Mouse (Mus musculus) small intestine, adult 2 months (tissue): ENCODE data around the gene Xkr7. TPM values are rescaled to one million over a fixed set of nuclear protein-coding genes. Genes with fewer than 3 reads are reported as not detected.

Experiments used
- H3K27ac ChIP-seq: fragments of 200-500 bp; 2 replicates; pipeline ENCODE4 v1.5.1; 2012; ENCODE audit warnings: low read depth, low read length, control low read depth, inconsistent platforms; ENCODE audit not compliant: insufficient read depth
- H3K27me3 ChIP-seq: fragments of 200-500 bp; 2 replicates; pipeline ENCODE4 v1.6.1; 2012; ENCODE audit warnings: mild to moderate bottlenecking, moderate library complexity, low read length, inconsistent platforms; ENCODE audit not compliant: control insufficient read depth, insufficient read depth
- H3K36me3 ChIP-seq: fragments of 200-500 bp; 2 replicates; pipeline ENCODE4 v1.6.1; 2012; ENCODE audit warnings: mild to moderate bottlenecking, low read length, control low read depth, inconsistent platforms; ENCODE audit not compliant: control insufficient read depth, insufficient read depth
- H3K4me1 ChIP-seq: fragments of 200-500 bp; 2 replicates; pipeline ENCODE4 v1.6.1; 2012; ENCODE audit warnings: low read length, inconsistent platforms, mixed read lengths; ENCODE audit not compliant: control insufficient read depth, insufficient read depth, insufficient read length
- H3K4me3 ChIP-seq: fragments of 200-500 bp; 2 replicates; pipeline ENCODE4 v1.5.1; 2012; ENCODE audit warnings: low read depth, mild to moderate bottlenecking, control low read depth, inconsistent platforms, low read length, moderate library complexity
- CTCF ChIP-seq: fragments of 200-500 bp; IDR thresholded peaks from 2 replicates; pipeline ENCODE4 v1.5.1; 2012; ENCODE audit warnings: low read depth, mild to moderate bottlenecking, control low read depth, inconsistent platforms, low read length, moderate library complexity, mixed read lengths; ENCODE audit not compliant: insufficient replicate concordance, insufficient read length; ENCODE audit errors: extremely low read depth
- POLR2A ChIP-seq: fragments of 200-500 bp; IDR thresholded peaks from 2 replicates; pipeline ENCODE4 v1.6.1; 2012; ENCODE audit warnings: low read depth, mild to moderate bottlenecking, control low read depth, inconsistent platforms, low read length, moderate library complexity
- WGBS: fragments of 180-500 bp; shearing (Covaris S2); methylation state at CpG from one replicate; pipeline ENCODE4 v1.1.7; 2018; 5-methylcytosine and 5-hydroxymethylcytosine counted together
- polyA plus RNA-seq: library from polyadenylated mRNA; depleted of rRNA; stranded (reverse); fragments of >200 nt; gene quantifications from 2 replicates; pipeline ENCODE4 v1.2.3, GENCODE M21; 2012

Xkr7 gene
- polyA plus RNA-seq, 1 experiment = 0.09 TPM

DNA sequence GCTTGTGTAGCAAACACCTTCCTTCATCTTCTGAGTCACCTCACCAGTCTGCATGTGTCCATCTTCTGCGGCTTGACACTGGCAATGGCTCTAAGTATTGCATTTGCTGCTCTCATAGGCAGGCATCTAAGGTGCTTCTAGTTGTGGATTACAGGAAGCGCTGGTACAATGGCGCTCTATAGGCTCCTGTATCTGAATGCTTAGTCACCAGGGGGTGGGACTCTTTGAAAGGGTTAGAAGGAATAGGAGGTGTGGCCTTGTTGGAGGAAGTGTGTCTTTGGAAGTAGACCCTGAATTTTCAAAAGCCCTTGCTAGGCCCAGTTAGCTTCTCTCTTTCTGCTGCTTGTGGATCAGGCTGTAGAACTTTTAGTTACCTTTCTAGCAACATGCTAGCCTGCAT lies 10.5 kb upstream of the Xkr7 start:
- TF ChIP-seq POLR2A (no peak), CTCF (no peak)
- Histone ChIP-seq H3K4me1 (no peaks in the 10 kb centered on the region), H3K4me3 (no peak overlapping the region), H3K27me3 (no peaks in the 10 kb centered on the region), H3K27ac (no peak overlapping the region), H3K36me3 (no peaks in the 10 kb centered on the region)
- 75% methylated on average over 3 of the region's 3 CpGs for WGBS

DNA sequence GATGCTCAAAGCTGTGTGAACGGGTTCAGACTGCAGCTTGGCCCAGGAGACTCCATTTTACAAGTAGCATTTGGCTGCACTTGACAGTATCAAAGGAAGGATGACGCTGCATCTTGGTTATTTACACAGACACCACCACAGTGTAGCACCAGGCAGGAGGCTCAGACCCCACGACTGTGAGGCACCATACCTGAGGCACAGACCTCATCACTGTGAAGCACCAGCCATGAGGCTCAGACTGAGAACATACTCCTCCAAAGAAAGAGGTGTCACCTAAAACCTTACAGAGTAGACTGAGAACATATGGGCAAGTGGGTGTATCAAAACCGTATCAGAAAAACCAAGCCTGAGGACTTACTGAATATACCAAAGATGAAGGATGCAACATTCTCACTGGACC lies 8.8 kb upstream of the Xkr7 start:
- Histone ChIP-seq H3K27ac (no peak overlapping the region), H3K36me3 (no peaks in the 10 kb centered on the region), H3K27me3 (no peaks in the 10 kb centered on the region), H3K4me1 (no peaks in the 10 kb centered on the region), H3K4me3 (no peak overlapping the region)
- TF ChIP-seq CTCF (no peak), POLR2A (no peak)
- 48% methylated on average over 4 of the region's 4 CpGs for WGBS

DNA sequence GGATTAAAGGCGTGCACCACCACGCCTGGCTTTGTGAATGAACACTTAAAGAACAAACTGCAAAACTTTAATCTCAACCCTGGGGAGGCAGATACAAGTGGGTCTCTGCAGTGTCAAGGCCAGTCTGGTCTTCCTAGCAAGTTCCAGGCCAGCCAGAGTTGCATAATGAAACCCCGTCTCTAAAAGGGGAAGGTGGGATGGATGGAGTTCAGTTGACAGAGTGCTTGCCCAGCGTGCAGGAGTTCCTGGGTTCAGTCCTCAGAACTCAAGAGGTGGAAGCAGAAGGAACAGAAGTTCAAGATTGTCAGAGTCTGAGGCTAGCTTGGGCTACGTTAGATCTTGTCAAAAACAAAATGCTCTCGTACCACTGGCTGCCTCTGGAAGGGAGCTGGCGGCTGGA lies 5.6 kb upstream of the Xkr7 start:
- H3K27ac ChIP-seq = no peak overlapping the region
- H3K36me3 ChIP-seq = no peaks in the 10 kb centered on the region
- no peak overlapping the region for H3K4me3 ChIP-seq
- 71% methylated on average over 7 of the region's 7 CpGs for WGBS
- TF ChIP-seq CTCF = no peak
- no peak for TF ChIP-seq POLR2A
- H3K4me1 ChIP-seq = no peaks in the 10 kb centered on the region
- H3K27me3 ChIP-seq = no peaks in the 10 kb centered on the region; the same call in 1 of the 2 replicates

- 62% methylated on average over 4 of the region's 4 CpGs for WGBS
- no peak for TF ChIP-seq POLR2A
- no peak for TF ChIP-seq CTCF
- no peak overlapping the region for H3K27ac ChIP-seq
- H3K27me3 ChIP-seq = peaks cover 14% of the 10 kb centered on the region
- peaks cover 2% of the 10 kb centered on the region; the same call in 1 of the 2 replicates for H3K4me1 ChIP-seq
- H3K36me3 ChIP-seq = no peaks in the 10 kb centered on the region
- no peak overlapping the region for H3K4me3 ChIP-seq
Observed at GRCm38 (mm10) chr2:153027501-153027900, 4.2 kb upstream of the Xkr7 start.

DNA sequence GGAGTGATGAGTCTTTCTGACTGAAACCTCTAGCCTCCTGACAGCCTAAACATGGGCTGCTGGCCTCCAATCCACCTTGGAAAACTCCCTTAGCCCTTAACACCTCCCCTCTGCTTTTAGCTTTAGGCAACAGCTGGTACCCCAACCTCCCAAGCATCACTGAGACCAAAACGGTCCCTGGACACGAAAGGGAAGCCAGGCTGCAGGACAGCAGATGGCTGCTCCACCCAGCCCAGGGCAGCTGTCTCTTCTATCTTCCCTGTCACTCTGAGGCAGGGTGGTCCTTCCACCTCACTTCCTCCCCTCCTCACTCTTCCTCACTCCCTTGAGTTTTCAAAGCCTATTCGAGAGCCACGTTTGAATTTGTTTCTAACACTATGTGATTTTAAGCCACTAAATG lies 1.2 kb upstream of the Xkr7 start:
- Histone ChIP-seq H3K27ac (no peak overlapping the region), H3K4me3 (no peak overlapping the region), H3K36me3 (no peaks in the 10 kb centered on the region), H3K4me1 (peaks cover 2% of the 10 kb centered on the region; the same call in 1 of the 2 replicates), H3K27me3 (peaks cover 18% of the 10 kb centered on the region)
- WGBS = 31% methylated on average over 4 of the region's 4 CpGs
- no peak for TF ChIP-seq CTCF
- TF ChIP-seq POLR2A = no peak

GRCm38 (mm10) chr2:153032083-153032842 lies 611 bp downstream of the Xkr7 start:
- H3K27me3 ChIP-seq = peaks cover 18% of the 10 kb centered on the region
- H3K4me3 ChIP-seq = 0 out of 2 replicates have a peak overlapping the region, but pooled peaks have one; percentile 6
- H3K36me3 ChIP-seq = no peaks in the 10 kb centered on the region
- H3K27ac ChIP-seq = no peak overlapping the region
- TF ChIP-seq POLR2A = no peak
- TF ChIP-seq CTCF = no peak
- peaks cover 2% of the 10 kb centered on the region; the same call in 1 of the 2 replicates for H3K4me1 ChIP-seq
- WGBS = 2% methylated on average over 49 of the region's 58 CpGs

- H3K4me3 ChIP-seq = no peak overlapping the region
- H3K36me3 ChIP-seq = no peaks in the 10 kb centered on the region
- H3K4me1 ChIP-seq = peaks cover 2% of the 10 kb centered on the region; the same call in 1 of the 2 replicates
- H3K27ac ChIP-seq = no peak overlapping the region
- peaks cover 18% of the 10 kb centered on the region for H3K27me3 ChIP-seq
- TF ChIP-seq POLR2A = no peak
- no peak for TF ChIP-seq CTCF
- 29% methylated on average over 4 of the region's 4 CpGs for WGBS
Observed at GRCm38 (mm10) chr2:153032973-153033372, 1.3 kb downstream of the Xkr7 start.
